ENCODE assay signal across 7 mouse cellular contexts in the genomic region with DNA sequence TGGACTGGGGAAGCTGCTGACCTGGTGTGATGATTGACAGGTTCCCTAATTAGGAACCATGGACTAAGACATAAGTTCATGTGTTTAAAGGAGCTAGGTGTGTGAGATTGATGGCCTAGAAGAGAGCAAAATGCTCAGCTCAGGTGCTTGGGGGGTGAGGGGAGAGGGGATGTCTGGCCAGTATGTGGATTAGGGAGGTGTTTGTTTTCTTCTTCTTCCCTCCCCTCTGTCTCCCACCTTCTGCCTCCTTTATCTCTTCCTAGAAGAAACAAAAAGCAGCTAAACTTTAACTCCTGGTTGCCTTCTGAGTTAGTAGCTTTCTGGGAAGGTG.
A peak's percentile ranks its signal among the peaks of the same experiment; 100 is the strongest.
DNase-seq lines count a peak whose midpoint lies in the region; ATAC-seq and TF ChIP-seq lines count a peak whose summit lies in the region.

No protein-coding gene starts in this region.

- H3K9ac ChIP-seq in lung, embryonic 16.5 days (ENCODE audit: low read length), result peak overlapping the region; percentile 26; the same call in 1 of the 2 replicates
- H3K9ac ChIP-seq in heart, embryonic 16.5 days (ENCODE audit: low read length), result peak overlapping the region; percentile 47; the same call in 1 of the 2 replicates
- no peak overlapping the region for H3K9ac ChIP-seq in liver, postnatal 0 days (replicated peaks)

- H3K4me1 ChIP-seq in lung, embryonic 16.5 days (replicated peaks; ENCODE audit: control insufficient read depth, insufficient read depth, low read length), result peaks cover 17% of the 10 kb centered on the region
- peaks cover 18% of the 10 kb centered on the region; the same call in 1 of the 2 replicates for H3K4me1 ChIP-seq in heart, embryonic 16.5 days (ENCODE audit: control insufficient read depth, insufficient read depth, low read length)
- peaks cover 18% of the 10 kb centered on the region for H3K4me1 ChIP-seq in liver, postnatal 0 days (ENCODE audit: insufficient read depth)

- H3K4me2 ChIP-seq in lung, embryonic 16.5 days (ENCODE audit: low read depth, low read length), result peak overlapping the region; percentile 42
- peak overlapping the region; percentile 63 for H3K4me2 ChIP-seq in heart, embryonic 16.5 days (ENCODE audit: low read depth, low read length)
- peak overlapping the region; percentile 27; the same call in 1 of the 2 replicates for H3K4me2 ChIP-seq in liver, postnatal 0 days (ENCODE audit: low read depth, low read length)

- no peaks in the 10 kb centered on the region for H3K36me3 ChIP-seq in lung, embryonic 16.5 days (ENCODE audit: control insufficient read depth, insufficient read depth, low read length)
- no peaks in the 10 kb centered on the region for H3K36me3 ChIP-seq in heart, embryonic 16.5 days (ENCODE audit: control insufficient read depth, insufficient read depth)
- no peaks in the 10 kb centered on the region for H3K36me3 ChIP-seq in liver, postnatal 0 days (replicated peaks; ENCODE audit: insufficient read depth, low read length)

- H3K27me3 ChIP-seq in lung, embryonic 16.5 days (ENCODE audit: control insufficient read depth, insufficient read depth, low read depth, low read length), result no peaks in the 10 kb centered on the region
- no peaks in the 10 kb centered on the region for H3K27me3 ChIP-seq in heart, embryonic 16.5 days (ENCODE audit: control insufficient read depth, insufficient read depth, low read length)
- H3K27me3 ChIP-seq in liver, postnatal 0 days (ENCODE audit: insufficient read depth, low read length), result no peaks in the 10 kb centered on the region

- ATAC-seq in lung, embryonic 16.5 days (ENCODE audit: low read depth), result no peak
- ATAC-seq in heart, embryonic 16.5 days (replicated peaks; ENCODE audit: extremely low read depth, insufficient read depth, low FRiP score), result no peak
- no peak for ATAC-seq in liver, postnatal 0 days

- H3K9me3 ChIP-seq in lung, embryonic 16.5 days (ENCODE audit: control insufficient read depth, low read length), result no peaks in the 10 kb centered on the region
- H3K9me3 ChIP-seq in heart, embryonic 16.5 days (replicated peaks; ENCODE audit: control insufficient read depth, low read length), result no peaks in the 10 kb centered on the region
- H3K9me3 ChIP-seq in liver, postnatal 0 days (ENCODE audit: low read length), result no peaks in the 10 kb centered on the region

- no peak for TF ChIP-seq EP300 in liver, postnatal 0 days (IDR thresholded peaks at IDR 0.05; ENCODE audit: low read depth)

- no peak overlapping the region for H3K27ac ChIP-seq in lung, embryonic 16.5 days (ENCODE audit: low read length)
- no peak overlapping the region for H3K27ac ChIP-seq in heart, embryonic 16.5 days (ENCODE audit: low read length)
- H3K27ac ChIP-seq in liver, postnatal 0 days (ENCODE audit: low read depth), result no peak overlapping the region

- TF ChIP-seq CTCF in liver, postnatal 0 days (IDR thresholded peaks at IDR 0.05; ENCODE audit: low read depth), result no peak

- peak overlapping the region; percentile 25 for H3K4me3 ChIP-seq in lung, embryonic 16.5 days (ENCODE audit: low read length)
- H3K4me3 ChIP-seq in heart, embryonic 16.5 days (ENCODE audit: low read length), result peak overlapping the region; percentile 34
- H3K4me3 ChIP-seq in liver, postnatal 0 days (ENCODE audit: low read depth, low read length), result no peak overlapping the region

- no peak for DNase-seq in lung, postnatal 14 days
- DNase-seq in liver, postnatal 0 days, result no peak
- peak; percentile 65 for DNase-seq in yolk sac, embryonic 10.5 days (ENCODE audit: low spot score)
- no peak for DNase-seq in right cerebral cortex, postnatal 10 days (ENCODE audit: low spot score in 2 of 2)
- DNase-seq in cerebellum, adult 8-10 months, result no peak
